Mouse (Mus musculus) CH12.LX (cell line): Measurements from ENCODE around the gene Tas2r110. TPM values are rescaled to one million over a fixed set of nuclear protein-coding genes. Genes with fewer than 3 reads are reported as not detected.

Experiments
- polyA plus RNA-seq: library from polyadenylated mRNA; unstranded; fragments of >175 nt; gene quantifications from 2 replicates; pipeline ENCODE4 v1.2.1, GENCODE M21; 2012; ENCODE audit warnings: low read depth; ENCODE audit not compliant: insufficient read length
- total RNA-seq, 2 experiments: library from RNA; depleted of rRNA; stranded (reverse); fragments of 300-350 nt in 1 of 2; fragments of >200 nt in 1 of 2; gene quantifications; 2 replicates each; pipeline ENCODE4 v1.2.3; 2012 to 2014

Gene Tas2r110
- total and polyA plus RNA-seq, 3 experiments, result not detected

Other genes with a start within 250 kb of the Tas2r110 start
- not detected in 2 replicates for gene A630073D07Rik, start 216.5 kb upstream of the Tas2r110 start, total RNA-seq (2012; rRNA removed)
- not detected in 2 replicates for gene A630073D07Rik, start 216.5 kb upstream of the Tas2r110 start, total RNA-seq (2014; rRNA removed)
- not detected in 2 replicates for gene A630073D07Rik, start 216.5 kb upstream of the Tas2r110 start, polyA plus RNA-seq
- not detected in 2 replicates for gene Tas2r120, start 211.1 kb upstream of the Tas2r110 start, total RNA-seq (2012; rRNA removed)
- not detected in 2 replicates for gene Tas2r120, start 211.1 kb upstream of the Tas2r110 start, total RNA-seq (2014; rRNA removed)
- not detected in 2 replicates for gene Tas2r120, start 211.1 kb upstream of the Tas2r110 start, polyA plus RNA-seq
- not detected in 2 replicates for gene Tas2r121, start 167.0 kb upstream of the Tas2r110 start, total RNA-seq (2012; rRNA removed)
- not detected in 2 replicates for gene Tas2r121, start 167.0 kb upstream of the Tas2r110 start, total RNA-seq (2014; rRNA removed)
- gene Tas2r121, start 167.0 kb upstream of the Tas2r110 start, polyA plus RNA-seq, result not detected in 2 replicates
- gene Tas2r122, start 156.1 kb upstream of the Tas2r110 start, total RNA-seq (2012; rRNA removed), result not detected in 2 replicates
- gene Tas2r122, start 156.1 kb upstream of the Tas2r110 start, total RNA-seq (2014; rRNA removed), result not detected in 2 replicates
- gene Tas2r122, start 156.1 kb upstream of the Tas2r110 start, polyA plus RNA-seq, result not detected in 2 replicates
- not detected in 2 replicates for gene Tas2r115, start 130.0 kb upstream of the Tas2r110 start, total RNA-seq (2012; rRNA removed)
- gene Tas2r115, start 130.0 kb upstream of the Tas2r110 start, total RNA-seq (2014; rRNA removed), result not detected in 2 replicates
- gene Tas2r115, start 130.0 kb upstream of the Tas2r110 start, polyA plus RNA-seq, result not detected in 2 replicates
- not detected in 2 replicates for gene Tas2r124, start 113.3 kb upstream of the Tas2r110 start, total RNA-seq (2012; rRNA removed)
- gene Tas2r124, start 113.3 kb upstream of the Tas2r110 start, total RNA-seq (2014; rRNA removed), result not detected in 2 replicates
- not detected in 2 replicates for gene Tas2r124, start 113.3 kb upstream of the Tas2r110 start, polyA plus RNA-seq
- not detected in 2 replicates for gene Tas2r102, start 105.9 kb upstream of the Tas2r110 start, total RNA-seq (2012; rRNA removed)
- not detected in 2 replicates for gene Tas2r102, start 105.9 kb upstream of the Tas2r110 start, total RNA-seq (2014; rRNA removed)
- not detected in 2 replicates for gene Tas2r102, start 105.9 kb upstream of the Tas2r110 start, polyA plus RNA-seq
- not detected in 2 replicates for gene Tas2r136, start 89.8 kb upstream of the Tas2r110 start, total RNA-seq (2012; rRNA removed)
- gene Tas2r136, start 89.8 kb upstream of the Tas2r110 start, total RNA-seq (2014; rRNA removed), result not detected in 2 replicates
- not detected in 2 replicates for gene Tas2r136, start 89.8 kb upstream of the Tas2r110 start, polyA plus RNA-seq
- gene Tas2r117, start 65.2 kb upstream of the Tas2r110 start, total RNA-seq (2012; rRNA removed), result not detected in 2 replicates
- gene Tas2r117, start 65.2 kb upstream of the Tas2r110 start, total RNA-seq (2014; rRNA removed), result not detected in 2 replicates
- gene Tas2r117, start 65.2 kb upstream of the Tas2r110 start, polyA plus RNA-seq, result not detected in 2 replicates
- gene Tas2r123, start 20.9 kb upstream of the Tas2r110 start, total RNA-seq (2012; rRNA removed), result not detected in 2 replicates
- not detected in 2 replicates for gene Tas2r123, start 20.9 kb upstream of the Tas2r110 start, total RNA-seq (2014; rRNA removed)
- not detected in 2 replicates for gene Tas2r123, start 20.9 kb upstream of the Tas2r110 start, polyA plus RNA-seq
- gene Tas2r116, start 12.6 kb upstream of the Tas2r110 start, total RNA-seq (2012; rRNA removed), result not detected in 2 replicates
- not detected in 2 replicates for gene Tas2r116, start 12.6 kb upstream of the Tas2r110 start, total RNA-seq (2014; rRNA removed)
- gene Tas2r116, start 12.6 kb upstream of the Tas2r110 start, polyA plus RNA-seq, result not detected in 2 replicates
- not detected in 2 replicates for gene Tas2r113, start 25.0 kb downstream of the Tas2r110 start, total RNA-seq (2012; rRNA removed)
- not detected in 2 replicates for gene Tas2r113, start 25.0 kb downstream of the Tas2r110 start, total RNA-seq (2014; rRNA removed)
- not detected in 2 replicates for gene Tas2r113, start 25.0 kb downstream of the Tas2r110 start, polyA plus RNA-seq
- gene Tas2r125, start 41.6 kb downstream of the Tas2r110 start, total RNA-seq (2012; rRNA removed), result not detected in 2 replicates
- gene Tas2r125, start 41.6 kb downstream of the Tas2r110 start, total RNA-seq (2014; rRNA removed), result not detected in 2 replicates
- not detected in 2 replicates for gene Tas2r125, start 41.6 kb downstream of the Tas2r110 start, polyA plus RNA-seq
- gene Tas2r129, start 83.1 kb downstream of the Tas2r110 start, total RNA-seq (2012; rRNA removed), result not detected in 2 replicates
- gene Tas2r129, start 83.1 kb downstream of the Tas2r110 start, total RNA-seq (2014; rRNA removed), result not detected in 2 replicates
- gene Tas2r129, start 83.1 kb downstream of the Tas2r110 start, polyA plus RNA-seq, result not detected in 2 replicates
- gene Tas2r131, start 89.9 kb downstream of the Tas2r110 start, total RNA-seq (2012; rRNA removed), result not detected in 2 replicates
- gene Tas2r131, start 89.9 kb downstream of the Tas2r110 start, total RNA-seq (2014; rRNA removed), result not detected in 2 replicates
- not detected in 2 replicates for gene Tas2r131, start 89.9 kb downstream of the Tas2r110 start, polyA plus RNA-seq
- not detected in 2 replicates for gene Tas2r109, start 113.0 kb downstream of the Tas2r110 start, total RNA-seq (2012; rRNA removed)
- gene Tas2r109, start 113.0 kb downstream of the Tas2r110 start, total RNA-seq (2014; rRNA removed), result not detected in 2 replicates
- not detected in 2 replicates for gene Tas2r109, start 113.0 kb downstream of the Tas2r110 start, polyA plus RNA-seq
- gene Tas2r103, start 169.1 kb downstream of the Tas2r110 start, total RNA-seq (2012; rRNA removed), result not detected in 2 replicates
- not detected in 2 replicates for gene Tas2r103, start 169.1 kb downstream of the Tas2r110 start, total RNA-seq (2014; rRNA removed)
- gene Tas2r103, start 169.1 kb downstream of the Tas2r110 start, polyA plus RNA-seq, result not detected in 2 replicates
- not detected in 2 replicates for gene Tas2r140, start 187.8 kb downstream of the Tas2r110 start, total RNA-seq (2012; rRNA removed)
- gene Tas2r140, start 187.8 kb downstream of the Tas2r110 start, total RNA-seq (2014; rRNA removed), result not detected in 2 replicates
- gene Tas2r140, start 187.8 kb downstream of the Tas2r110 start, polyA plus RNA-seq, result not detected in 2 replicates
- gene Smim10l1, start 236.9 kb downstream of the Tas2r110 start, total RNA-seq (2012; rRNA removed), result 29.1 and 33.3 TPM in 2 replicates
- 60.3 and 65.5 TPM in 2 replicates for gene Smim10l1, start 236.9 kb downstream of the Tas2r110 start, total RNA-seq (2014; rRNA removed)
- gene Smim10l1, start 236.9 kb downstream of the Tas2r110 start, polyA plus RNA-seq, result 33.7 and 40.6 TPM in 2 replicates